Mouse (Mus musculus) ZHBTc4 (cell line): ENCODE data around the gene Cabp7.

Experiments used
- DNase-seq: peaks from one replicate; pipeline ENCODE4 v3.0.0-alpha.2; 2011; ENCODE audit warnings: low read depth, low spot score

Gene Cabp7

DNA sequence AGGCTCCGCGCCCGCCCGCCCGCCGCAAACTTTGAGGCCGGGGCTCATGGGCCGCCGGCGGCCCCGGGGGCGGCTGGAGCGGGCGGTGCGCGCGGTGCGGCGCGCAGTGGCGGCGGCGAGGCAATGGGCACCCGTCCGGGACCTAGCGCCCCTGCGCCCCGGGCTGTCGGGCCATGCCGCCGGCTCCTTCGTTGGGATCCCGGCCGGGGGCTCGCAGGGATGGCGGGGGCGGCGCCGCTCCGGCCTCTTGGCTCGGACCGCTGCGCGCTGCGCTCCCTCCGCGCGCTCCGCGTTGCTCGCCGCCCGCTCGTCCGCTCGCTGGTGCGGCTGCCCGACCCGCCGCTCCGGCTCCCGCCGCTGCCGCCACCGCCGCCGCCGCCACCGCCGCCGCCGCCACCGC is at the start of gene Cabp7:
TSS of gene Cabp7 (minus strand) at position 46 of the 400 bp plus-strand sequence.
- peak; percentile 50 for DNase-seq

DNA sequence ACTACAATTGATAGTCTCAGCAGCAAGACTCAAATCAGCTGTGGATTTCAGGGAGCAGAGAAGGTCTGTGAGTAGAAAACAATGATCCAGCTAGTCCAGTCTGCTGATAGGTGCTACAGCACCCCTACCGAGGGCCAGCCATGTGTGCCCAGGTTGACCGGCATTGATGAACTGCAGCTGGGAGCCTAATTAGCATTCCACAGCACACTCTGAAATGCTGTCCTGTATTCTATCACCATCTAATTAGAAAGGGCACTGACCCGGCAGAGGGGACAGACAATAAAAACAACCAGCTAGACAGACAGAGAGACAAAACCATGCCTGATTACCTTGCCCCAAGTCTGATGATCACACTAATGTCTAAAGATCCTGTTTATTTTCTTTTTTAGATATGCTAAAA is 46.4 kb upstream of the Cabp7 start:
- no peak for DNase-seq

DNA sequence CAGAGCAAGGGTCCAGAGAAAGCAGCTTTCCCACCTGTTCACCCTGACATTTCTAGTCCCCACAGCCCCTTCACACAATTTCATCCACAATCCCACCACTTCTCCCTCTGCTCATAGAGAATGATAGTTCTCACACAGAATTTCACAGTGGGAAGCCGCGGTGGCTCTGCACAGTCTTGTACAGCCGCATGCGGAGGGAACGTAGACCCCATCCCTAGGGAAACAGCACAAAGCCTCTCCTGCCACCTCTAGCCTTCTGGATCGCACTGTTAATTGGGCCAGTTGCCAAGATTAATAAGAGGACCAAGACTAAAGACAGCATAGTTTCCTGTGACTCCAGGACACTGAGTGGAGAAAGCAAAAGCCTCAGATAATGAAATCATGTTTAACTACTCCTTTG is 45.0 kb upstream of the Cabp7 start:
- DNase-seq = no peak

DNA sequence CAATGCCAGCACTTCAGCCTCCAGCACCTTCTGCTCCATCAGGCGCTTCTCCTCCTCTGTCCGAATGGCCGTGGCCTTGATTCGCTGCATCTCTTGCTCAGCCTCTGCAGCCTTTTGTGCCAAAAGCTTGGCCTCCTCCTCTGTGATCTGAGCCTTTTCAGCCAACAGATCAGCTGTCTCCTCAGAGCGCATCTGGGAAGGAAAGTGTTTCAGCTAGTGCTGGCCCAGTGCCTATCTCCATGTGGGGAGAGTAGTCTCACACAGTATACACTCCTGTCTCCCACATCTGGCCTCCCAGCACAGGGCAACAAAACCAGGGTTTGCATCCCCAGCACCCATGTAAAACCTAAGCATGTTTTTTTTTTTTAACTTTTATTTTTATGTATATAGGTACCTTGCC is 43.1 kb upstream of the Cabp7 start:
- no peak for DNase-seq

DNA sequence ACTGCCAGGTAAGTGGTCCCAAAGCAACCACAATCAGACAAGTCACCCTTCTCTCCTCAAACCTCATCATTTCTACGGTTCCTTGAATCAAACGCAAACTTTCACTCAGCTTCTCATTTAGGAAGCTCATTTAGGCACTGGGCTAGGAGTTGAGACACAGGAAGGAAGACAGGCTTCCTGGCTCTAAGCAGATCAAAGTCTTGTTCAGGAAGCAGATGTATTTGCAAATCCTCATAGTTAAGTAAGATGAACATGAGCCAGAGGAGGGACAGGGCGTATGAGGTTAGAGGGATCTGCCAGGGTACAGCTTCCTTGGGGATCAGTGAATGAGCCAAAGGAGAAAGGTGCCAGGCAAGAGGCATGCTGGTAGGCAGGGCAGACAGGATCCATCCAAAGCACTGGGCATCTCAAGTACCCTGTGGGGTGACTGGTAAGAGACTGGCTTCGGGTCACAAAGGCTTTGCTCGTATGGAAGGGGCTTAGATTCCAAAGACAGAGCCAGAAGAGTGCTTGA is 38.1 kb upstream of the Cabp7 start:
- no peak for DNase-seq

DNA sequence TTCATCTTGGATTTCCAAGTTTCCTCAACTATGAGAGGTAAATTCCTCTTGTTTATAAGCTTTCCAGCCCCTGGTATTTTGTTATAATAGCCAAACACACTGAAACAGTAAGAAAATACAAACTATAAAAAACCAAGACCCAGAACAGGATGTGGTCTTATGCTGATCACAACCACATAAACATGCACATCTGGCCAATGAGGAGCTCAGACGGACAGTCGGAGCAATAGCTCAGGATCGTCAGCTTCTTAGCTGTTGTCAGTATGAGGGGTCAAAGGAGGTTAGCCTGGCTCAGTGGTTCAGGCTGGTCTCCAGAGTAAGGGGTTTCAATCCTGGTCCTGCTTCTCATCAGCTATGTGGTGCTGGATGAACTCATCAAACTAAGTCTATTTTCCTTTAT is 36.5 kb upstream of the Cabp7 start:
- no peak for DNase-seq

DNA sequence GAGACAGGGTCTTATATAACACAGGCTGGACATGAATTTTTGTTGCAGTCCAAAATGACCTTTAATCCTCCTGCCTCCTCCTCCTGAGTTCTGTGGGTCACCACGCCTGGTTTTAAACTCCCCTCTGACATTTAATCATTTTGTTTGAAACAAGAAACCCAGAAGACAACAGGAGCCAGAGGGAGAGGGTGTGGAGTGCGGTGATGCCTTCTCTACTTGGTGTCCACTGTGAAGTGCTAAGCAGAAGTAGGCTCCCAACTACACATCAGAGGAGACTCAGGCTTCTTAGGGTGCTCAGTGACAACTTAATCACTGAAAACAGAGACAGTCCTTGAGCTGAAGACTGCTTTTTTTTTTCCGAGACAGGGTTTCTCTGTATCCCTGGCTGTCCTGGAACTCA is 34.3 kb upstream of the Cabp7 start:
- DNase-seq = no peak

DNA sequence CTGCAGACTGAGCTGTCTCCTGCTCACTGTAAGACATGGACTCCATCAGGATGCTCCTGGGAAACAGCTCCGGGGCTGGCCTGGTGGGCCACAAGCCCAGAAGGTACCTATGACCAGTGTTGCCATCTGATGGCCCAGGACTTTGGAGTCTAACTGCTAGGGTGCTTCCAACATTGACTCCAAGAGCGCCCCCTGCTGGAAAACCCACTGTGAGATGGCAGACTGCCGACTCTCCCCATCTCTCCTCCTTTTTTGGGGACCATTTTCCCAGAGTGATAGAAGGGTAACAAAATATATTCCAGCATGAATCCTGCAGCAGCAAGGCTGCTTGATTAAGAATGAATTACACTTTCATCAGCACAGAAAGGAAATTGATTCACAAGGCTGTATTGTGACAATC is 26.3 kb upstream of the Cabp7 start:
- DNase-seq = peak; percentile 69

DNA sequence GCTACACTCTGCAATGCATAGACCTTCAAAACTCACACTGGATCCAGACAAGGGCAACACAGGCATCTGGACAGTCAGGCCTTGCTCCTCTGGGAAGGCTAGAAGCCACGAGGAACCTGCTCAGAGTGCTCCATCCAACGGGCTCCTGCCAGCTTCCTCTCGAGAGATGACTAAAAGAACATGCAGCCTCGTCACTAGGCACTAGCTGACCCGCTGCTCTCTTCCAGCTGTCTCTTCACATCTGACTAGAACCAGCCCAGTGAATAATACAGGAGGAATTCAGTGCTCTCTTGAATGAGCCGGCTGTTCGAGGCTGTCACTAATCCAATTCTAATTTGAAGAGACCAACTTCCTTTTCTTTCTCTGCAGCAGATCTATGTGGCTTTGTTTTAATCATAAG is 25.2 kb upstream of the Cabp7 start:
- no peak for DNase-seq

DNA sequence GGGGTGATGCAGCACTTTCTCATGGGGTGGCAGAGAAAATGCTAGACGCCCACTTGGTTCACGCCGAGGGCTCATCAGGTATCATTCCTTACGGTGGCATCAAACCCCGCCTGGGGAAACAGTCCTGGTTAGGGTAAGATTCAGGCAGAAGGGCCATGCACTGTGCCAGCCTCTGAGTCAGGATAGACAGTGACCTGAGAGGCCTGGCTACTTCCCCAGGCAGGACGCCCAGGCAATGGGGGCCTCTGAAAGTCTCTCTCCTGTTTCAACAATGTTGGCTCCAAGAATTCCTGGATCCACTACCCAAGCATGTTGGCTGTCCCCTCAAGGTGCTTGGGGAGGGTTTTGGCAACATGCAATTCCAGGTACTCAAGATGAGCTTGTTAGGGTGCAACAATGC is 23.3 kb upstream of the Cabp7 start:
- DNase-seq = no peak

DNA sequence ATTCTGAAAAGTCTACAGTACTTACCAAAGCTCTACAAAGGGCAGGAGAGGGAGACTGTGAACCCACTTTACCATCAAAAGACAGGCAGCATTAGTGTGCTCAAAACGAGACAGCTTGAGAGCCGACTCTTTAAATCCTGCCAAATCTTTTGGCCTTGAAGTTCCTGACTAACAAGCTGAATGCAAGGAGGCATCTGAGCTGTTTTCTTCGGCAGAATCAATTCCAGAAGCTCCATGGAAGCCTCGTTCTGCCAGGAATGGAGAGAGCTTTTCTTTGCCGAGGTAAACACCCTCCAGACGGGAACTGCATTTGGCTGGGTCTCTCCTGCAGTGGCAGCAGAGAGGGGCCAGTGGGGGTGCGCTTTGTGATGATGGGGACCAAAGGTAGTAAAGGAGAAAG is 22.7 kb upstream of the Cabp7 start:
- DNase-seq = no peak

DNA sequence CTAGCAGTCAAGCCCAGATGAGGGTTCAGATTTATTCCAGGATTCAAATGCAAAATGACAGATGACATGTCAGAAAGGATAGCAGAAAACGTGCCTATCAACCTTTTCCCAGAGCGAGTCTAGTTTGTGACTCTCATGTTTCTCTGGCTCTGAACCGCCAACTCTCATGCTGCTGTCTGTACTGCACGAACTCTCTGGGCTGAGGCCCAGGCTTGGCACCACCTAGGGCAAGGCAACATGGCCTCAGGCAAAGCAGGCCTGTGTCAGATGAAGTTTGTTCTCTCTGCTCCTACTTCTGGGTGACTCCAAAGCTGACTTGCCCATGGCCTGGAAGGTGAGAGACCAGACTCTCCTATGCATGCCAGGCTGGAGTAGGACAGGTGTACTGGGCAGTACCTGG is 21.8 kb upstream of the Cabp7 start:
- DNase-seq = no peak

DNA sequence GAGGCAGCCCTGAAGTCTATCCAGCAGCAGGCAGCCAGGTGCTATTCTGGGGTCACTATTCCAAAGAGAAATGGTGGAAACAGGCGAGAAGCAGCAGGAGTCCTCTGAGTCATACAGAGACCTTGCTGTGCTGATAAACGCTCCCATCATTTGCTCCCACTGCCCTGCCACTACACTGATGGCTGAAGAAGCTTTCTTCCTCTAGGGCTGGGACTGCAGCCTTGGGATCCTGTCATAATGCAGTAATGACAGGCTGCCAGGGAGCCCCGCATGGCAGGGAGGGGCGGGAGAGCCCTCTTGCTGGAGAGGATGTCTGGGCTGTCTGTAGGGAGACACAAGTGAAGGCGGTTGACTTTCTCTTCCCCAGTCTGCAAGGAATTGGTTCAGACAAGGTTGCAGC is 17.9 kb upstream of the Cabp7 start:
- no peak for DNase-seq

DNA sequence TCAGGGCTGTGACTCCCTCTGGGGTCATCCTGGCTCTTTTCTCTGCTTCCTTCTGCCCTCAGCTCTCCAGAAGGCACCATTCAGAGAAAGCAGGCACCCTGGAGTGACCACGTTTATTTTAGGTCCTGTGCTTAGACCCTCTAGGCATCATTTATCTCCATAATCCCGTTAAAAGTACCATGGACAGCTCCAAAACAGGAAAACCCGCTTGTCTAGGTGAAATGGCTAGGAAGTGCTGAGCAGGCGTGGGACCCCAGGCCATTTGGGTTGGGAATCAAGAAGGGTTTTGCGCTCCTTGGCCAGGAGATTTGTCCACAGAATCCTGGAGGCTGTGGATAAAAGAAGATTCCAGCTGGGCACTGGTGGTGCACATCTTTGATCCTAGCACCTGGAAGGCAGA is 17.1 kb upstream of the Cabp7 start:
- DNase-seq = peak; percentile 71

DNA sequence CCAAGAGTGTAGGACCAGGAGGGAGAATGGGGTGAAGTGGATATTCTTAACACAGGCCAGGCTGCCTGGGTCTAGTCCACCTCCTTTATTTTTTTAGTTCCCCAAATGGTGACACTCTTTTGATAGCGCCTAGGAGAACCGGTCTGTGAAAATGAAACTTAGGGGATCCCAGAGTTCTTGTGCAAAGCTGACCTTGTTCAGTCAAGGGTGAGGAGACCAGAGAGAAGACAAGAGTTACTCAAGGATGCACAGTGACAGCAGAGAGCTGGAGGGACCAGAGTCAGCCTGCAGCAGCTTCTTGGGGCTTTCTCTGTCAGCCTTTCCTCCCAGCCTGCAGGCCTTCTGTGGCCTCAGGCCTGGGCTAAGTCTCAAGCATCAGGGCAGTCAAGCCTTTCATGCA is 15.9 kb upstream of the Cabp7 start:
- no peak for DNase-seq

DNA sequence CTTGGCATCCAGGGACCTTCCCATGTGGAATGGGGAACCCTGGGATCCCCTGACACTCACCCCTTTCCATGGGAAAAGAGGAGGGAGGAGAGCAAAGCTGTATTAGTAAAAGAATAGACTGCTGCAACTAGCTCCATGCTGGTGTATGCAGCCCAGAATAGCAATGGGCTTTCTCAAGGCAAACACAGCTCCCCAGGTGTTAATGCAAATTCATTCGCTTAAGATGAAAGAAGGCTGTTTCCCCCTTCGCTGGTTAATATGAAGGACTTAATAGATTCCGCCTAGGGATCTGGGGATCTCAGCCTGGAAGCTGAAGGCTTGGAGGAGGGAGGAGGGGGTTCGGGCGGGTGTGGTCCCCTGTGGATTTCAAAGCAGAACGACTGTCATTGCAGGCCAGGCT is 15.4 kb upstream of the Cabp7 start:
- peak; percentile 43 for DNase-seq

DNA sequence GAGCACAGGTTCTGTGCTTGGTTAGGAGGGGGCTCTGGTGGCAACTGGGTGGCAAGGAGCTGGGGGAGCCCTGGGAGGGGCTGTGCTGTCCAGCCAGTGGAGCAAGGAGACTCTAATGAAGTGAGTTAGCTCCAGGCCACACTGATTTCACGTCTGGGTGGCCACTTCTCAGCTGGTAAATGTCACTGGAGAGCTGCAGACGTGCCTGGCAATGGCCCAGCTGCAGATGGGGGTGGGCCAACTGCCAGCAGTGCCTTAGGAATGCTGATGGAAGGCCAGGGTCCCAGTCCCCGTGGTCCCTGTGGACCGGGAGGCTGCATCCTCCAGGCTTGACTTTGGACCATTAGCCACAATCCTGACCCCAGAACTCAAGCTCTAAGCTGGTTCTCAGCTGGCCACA is 13.9 kb upstream of the Cabp7 start:
- no peak for DNase-seq

DNA sequence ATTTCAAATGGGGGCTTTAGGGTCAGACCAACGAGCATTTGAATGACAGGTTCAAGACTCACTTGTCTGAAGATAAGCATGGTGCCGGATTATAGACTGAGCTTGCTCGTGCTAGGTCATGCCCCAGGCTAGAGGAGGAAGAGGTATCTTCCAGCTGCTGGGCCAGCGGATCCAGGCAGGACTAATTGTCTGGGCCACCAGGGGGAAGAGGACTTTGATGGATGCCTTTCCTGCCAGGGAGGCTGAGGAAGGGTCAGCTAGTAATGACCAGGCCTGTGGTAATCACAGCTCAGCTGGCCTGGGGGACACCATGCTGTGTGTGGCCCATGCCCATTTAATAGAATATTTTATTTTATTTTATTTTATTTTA is 11.2 kb upstream of the Cabp7 start:
- DNase-seq = no peak

DNA sequence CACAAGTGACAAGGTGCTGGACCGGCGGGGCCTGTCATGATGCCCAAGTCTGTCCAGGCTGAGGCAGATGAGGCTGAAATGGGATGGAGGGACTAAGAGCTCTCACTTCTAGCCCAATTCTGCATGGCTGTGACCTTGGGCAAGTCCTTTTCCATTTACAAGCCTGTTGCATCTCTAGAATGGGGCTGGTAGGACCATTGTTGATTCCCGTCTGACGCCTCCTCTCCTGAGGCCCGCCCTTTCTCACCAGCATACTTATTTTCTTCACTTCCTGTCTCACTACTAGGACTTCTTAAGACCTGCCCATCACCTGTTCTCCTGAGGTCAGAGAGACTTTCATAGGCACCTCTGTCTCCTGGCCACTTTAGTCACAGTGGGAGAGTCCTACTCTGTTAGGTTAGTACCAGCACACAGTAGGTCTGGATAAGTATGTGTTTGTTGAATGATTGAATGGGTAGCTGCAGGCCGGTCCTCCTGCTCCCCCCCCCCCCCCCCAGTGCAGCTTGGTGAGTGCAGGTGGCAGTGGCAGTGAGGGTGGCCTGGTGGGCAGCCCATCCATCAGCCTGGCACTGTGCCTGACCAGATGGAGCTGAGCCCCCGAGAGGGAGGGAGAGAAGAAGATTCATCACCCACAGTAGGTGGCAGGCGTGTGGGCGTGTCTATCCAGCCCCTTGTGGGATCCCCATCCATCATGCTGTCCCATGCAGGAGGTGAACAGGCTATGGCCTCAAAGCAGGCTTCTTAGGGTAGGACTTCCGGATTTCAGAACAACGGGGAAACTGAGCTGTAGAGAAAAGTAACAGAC is 10.6 kb upstream of the Cabp7 start:
- DNase-seq = peak; percentile 58

DNA sequence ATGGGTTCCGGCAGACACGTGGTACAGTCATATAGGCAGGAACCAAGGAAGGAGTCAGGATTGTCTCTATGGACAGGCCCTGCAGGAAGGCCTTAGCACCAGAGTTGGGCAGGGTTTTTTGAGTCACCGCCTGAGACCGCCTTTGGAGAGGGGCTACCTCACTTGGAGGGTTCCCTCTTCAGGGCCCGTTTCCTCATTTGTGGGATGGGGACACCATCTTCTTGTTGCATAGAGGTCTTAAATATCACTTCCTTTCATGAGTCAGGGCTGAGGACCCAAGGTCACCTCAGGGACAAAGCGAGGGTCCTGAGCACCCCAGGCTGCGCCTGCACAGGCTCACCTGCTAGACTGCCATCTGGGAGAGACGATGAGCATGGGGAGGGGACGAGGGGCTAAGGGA is 9.9 kb upstream of the Cabp7 start:
- no peak for DNase-seq

DNA sequence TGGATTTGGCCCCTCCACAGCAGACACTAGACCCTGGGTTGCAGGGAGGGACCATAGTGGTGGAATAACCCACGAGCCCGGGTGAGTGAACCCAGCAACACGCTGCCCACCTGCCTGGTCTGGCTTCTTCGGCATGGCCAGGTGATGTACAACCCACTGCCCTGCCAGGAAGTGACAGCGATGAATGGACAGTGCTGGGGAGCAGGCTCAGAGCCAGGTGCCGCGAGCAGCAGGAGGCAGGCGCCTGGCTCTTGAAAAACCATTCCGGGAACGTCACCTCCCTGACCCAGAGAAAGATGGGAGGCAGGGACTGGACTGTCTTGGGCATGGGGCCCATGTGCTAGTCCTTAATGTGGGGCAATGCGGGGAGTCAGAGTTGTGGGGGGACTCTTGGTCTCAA is 8.3 kb upstream of the Cabp7 start:
- no peak for DNase-seq

DNA sequence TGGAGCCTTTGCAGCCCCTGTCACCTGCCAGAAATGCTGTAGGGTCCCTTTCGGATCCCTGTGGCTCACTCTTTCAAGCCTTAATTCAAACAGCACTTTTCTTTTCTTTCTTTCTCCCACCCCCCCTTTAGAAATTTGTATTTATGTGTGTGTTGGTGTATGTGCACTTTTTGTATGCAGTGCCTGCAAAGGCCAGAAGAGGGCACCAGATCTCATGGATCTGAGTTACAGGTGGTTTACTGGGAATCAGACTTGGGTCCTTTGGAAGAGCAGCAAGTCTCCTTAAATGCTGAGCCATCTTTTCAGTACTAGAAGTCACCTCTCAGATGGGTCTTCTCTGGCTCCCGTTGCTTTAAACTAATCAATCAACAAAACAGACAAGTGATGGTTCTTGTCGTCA is 7.5 kb upstream of the Cabp7 start:
- DNase-seq = peak; percentile 68

DNA sequence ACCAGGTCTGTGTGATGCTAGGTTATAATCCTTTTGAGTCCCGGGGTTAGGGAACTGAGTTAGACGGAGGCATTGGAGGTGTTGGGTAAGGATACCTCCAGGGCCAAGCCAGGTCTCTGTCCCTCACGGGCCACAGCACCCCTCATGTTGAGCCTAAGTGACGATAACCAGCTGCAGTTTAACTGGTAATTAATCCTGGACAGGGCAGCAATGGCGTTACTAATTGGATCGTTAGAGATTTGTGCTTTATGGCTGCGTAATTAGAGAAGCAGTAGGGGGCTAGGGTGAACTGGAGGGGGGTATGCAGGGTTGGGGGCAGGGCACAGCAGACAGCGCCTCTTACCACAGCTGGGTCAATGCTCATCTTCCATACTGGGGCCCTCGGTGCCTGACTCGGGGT is 6.3 kb upstream of the Cabp7 start:
- no peak for DNase-seq

DNA sequence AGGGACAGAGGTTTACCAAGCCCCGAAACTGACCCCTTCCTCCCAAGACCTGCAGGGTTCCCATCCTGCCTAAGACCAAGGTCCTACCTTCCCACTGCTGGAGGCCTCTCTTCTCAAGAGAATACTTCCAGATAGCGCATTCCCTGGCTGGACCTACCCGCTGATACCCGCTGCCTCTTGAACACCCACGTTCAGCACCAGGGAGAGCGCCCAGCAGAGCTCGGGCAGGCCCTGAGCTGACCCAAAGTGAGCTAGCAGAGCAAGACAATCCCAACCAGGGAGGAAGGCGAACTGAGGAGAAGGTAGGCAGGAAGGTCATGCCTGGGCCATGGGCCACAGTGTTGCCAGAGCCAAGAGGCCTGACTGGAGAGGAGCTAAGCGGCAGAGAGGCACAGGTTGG is 3.7 kb upstream of the Cabp7 start:
- peak; percentile 83 for DNase-seq
